Mouse (Mus musculus): ENCODE data around the gene Bcar1. TPM values are rescaled to one million over a fixed set of nuclear protein-coding genes. Genes with fewer than 3 reads are reported as not detected.

Bcar1 gene
- polyA plus RNA-seq, 1 experiment from 2014 or later, result 54.2 TPM

DNA sequence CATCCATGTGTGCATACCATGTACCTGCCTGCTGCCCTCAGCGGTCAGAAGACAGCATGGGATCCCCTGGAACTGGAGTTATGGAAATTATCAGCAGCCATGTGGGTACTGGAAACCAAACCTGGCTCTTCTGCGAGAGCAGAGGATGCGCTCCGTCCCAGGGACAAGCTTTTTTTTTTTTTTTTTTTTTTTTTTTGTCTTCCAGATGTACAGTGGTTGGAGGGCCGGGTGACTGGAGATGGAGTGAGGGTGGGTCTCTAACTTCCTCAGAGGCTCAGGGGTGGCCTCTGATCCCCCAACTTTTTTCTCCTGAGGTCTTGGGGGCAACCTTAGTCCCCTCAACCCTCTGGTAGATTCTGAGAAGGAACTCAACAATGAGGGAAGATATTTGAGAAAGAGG, 1.5 kb upstream of the Bcar1 start:
- Histone ChIP-seq H3K36me3 (no peaks in the 10 kb centered on the region), H3K9ac (no peak overlapping the region; the same call in 1 of the 2 replicates), H3K4me3 (no peak overlapping the region), H3K4me2 (peak overlapping the region; percentile 52), H3K4me1 (replicated peaks) (peaks cover 55% of the 10 kb centered on the region), H3K27me3 (no peaks in the 10 kb centered on the region), H3K9me3 (no peaks in the 10 kb centered on the region), H3K27ac (replicated peaks) (peak overlapping the region; percentile 67; the same call in 1 of the 2 replicates)
- WGBS, result 56% methylated on average over 5 of the region's 5 CpGs
- no peak for ATAC-seq (ENCODE audit: low FRiP score, low read depth)

DNA sequence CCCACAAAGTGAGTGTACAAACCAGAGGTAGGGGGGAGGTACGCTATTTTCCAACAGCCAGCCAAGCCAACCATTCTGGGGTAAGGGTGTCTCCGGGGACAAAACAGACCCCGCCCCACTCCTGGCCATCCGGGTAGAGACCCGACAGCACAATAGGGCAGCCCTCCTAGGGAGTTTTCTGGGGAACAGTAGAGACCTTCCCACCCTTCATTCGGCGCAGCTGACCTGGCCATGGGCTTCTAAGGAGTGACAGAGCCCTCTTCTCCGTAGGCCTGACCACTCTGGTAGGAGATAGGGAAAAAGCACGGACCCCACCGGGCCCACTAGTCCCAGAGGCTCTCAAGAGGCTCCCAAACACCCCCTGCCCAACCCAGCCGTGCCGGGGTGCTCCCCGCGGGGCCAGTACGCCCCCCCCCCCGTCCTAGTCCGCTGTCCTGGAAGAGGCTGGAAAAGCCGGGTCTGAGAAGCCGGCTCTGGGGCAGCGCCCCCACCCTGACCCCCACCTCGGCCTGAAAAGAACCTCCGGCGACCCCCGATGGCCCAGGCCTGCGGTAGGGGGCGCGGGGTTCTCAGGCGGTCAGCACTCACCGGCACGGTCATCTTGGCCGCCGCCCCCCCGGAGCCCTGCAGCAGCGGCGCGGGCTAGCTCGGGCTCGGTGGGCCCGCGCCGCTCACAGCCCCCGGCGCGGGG, 363 bp downstream of the Bcar1 start:
- Histone ChIP-seq H3K27me3 (no peaks in the 10 kb centered on the region), H3K4me1 (replicated peaks) (peaks cover 73% of the 10 kb centered on the region), H3K4me3 (peak overlapping the region; percentile 90), H3K36me3 (no peaks in the 10 kb centered on the region), H3K4me2 (peak overlapping the region; percentile 81), H3K9me3 (no peaks in the 10 kb centered on the region), H3K27ac (replicated peaks) (peak overlapping the region; percentile 81), H3K9ac (peak overlapping the region; percentile 92)
- under 1% methylated on average over 29 of the region's 44 CpGs for WGBS
- peak; percentile 23 for ATAC-seq (ENCODE audit: low FRiP score, low read depth)

DNA sequence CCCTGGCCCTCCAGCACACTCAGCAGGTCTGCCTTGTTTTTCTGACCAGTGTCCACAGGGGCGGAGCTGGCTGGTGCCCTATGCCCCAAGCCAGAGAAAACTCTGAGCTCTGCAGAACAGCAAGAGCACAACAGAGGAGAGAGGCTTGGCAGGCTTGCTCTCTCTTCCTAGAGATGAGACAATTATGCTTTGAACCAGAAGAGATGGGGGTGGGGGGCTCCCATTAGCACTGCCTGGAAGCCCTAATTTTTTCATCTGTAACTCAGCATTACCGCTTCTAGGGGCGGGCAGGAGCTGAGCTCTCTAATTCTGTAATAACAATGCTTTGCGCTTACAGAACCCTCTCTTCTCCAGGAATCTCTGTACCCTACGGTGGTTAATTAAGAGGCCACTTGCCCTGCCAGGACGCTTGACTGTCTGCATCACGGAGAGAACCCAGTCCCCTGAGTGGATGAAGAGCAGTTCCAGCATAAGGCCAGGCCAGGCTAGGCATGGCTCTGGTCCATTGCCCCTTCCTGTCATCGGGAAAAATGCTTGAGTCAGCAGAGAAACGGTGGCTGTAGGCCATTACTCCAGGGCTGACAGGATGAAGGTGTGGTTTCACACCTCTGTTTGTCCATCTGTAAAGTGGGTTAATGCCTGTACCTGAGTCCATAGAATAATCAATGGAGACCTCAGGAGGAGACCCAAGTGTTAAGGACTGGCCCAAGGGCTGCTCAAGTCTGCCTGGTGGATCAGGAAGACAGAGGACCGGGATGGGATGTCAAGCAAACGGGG, 1.2 kb downstream of the Bcar1 start:
- Histone ChIP-seq H3K4me2 (peak overlapping the region; percentile 81), H3K4me1 (replicated peaks) (peaks cover 77% of the 10 kb centered on the region), H3K36me3 (no peaks in the 10 kb centered on the region), H3K27ac (replicated peaks) (peak overlapping the region; percentile 81), H3K9ac (peak overlapping the region; percentile 92), H3K27me3 (no peaks in the 10 kb centered on the region), H3K4me3 (peak overlapping the region; percentile 90), H3K9me3 (no peaks in the 10 kb centered on the region)
- ATAC-seq (ENCODE audit: low FRiP score, low read depth), result no peak
- WGBS, result 11% methylated on average over 11 of the region's 11 CpGs

DNA sequence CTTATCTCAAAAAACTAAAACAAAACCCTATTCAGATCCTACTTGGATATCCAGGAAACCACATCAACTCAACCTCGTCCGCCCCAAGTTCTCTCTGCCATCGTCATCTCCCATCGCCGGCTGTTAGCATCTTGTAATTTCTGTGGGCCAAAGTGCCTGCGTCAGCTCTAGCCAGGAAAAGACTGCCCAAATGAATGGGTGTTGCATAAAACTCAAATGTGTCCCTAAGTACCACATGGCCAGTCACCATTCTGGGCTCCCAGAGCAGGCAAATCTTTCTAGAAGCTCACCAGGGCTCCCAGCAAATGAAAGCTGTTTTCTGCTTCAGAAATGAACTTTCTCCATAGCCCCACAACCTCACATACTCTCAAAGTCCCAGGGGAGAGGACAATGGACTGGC, 2.1 kb downstream of the Bcar1 start:
- Histone ChIP-seq H3K36me3 (no peaks in the 10 kb centered on the region), H3K9me3 (no peaks in the 10 kb centered on the region), H3K27ac (replicated peaks) (peak overlapping the region; percentile 81), H3K27me3 (no peaks in the 10 kb centered on the region), H3K4me2 (peak overlapping the region; percentile 81), H3K4me1 (replicated peaks) (peaks cover 86% of the 10 kb centered on the region), H3K4me3 (peak overlapping the region; percentile 90), H3K9ac (peak overlapping the region; percentile 92; the same call in 1 of the 2 replicates)
- ATAC-seq (ENCODE audit: low FRiP score, low read depth), result no peak
- 63% methylated on average over 6 of the region's 6 CpGs for WGBS

DNA sequence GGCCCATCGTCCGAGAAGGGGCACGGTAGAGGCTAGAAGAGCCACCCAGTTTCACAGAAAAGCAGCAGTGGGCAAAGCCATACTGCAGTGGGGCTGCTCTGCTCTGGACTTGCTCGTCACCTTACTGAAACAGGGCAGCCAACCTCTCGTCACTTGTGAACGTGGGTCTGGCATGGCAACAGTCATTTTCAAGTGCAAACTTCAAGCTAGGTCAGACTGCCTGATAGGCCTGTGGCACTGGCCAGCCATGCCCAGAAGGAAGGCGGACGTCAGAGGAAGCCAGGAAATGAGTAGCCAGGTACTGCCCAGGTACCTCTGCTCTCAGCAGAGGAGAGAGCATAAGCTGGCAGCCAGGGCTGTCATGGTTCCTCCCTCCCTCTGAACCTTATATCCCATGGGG, 2.6 kb downstream of the Bcar1 start:
- 84% methylated on average over 8 of the region's 8 CpGs for WGBS
- H3K9ac ChIP-seq, result 0 out of 2 replicates have a peak overlapping the region, but pooled peaks have one; percentile 5
- H3K9me3 ChIP-seq, result no peaks in the 10 kb centered on the region
- no peak for ATAC-seq (ENCODE audit: low FRiP score, low read depth)
- no peak overlapping the region for H3K4me3 ChIP-seq
- peak overlapping the region; percentile 81 for H3K4me2 ChIP-seq
- H3K4me1 ChIP-seq (replicated peaks), result peaks cover 88% of the 10 kb centered on the region
- no peak overlapping the region for H3K27ac ChIP-seq (replicated peaks)
- H3K27me3 ChIP-seq, result no peaks in the 10 kb centered on the region
- no peaks in the 10 kb centered on the region for H3K36me3 ChIP-seq

DNA sequence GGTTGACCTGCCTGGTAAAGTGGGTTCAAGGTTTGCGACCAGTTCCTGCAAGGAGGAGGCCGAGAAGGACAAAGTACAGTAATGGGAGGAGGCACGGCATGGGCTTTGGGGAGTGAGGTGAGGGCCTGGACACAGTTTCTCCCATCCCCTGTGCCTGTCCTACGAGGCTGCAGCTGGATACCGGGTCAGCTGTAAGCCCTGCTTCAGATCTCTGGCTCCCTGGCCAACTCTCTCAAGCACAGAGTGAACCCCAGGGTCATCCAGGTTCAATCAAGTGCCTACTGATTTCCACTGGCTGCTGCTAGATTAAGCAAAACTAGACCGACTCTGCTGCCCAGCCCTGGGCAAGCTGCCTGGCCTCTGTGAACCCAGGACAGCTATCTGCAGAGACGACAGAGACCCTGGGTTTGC, 3.3 kb downstream of the Bcar1 start:
- H3K4me1 ChIP-seq (replicated peaks), result peaks cover 88% of the 10 kb centered on the region
- no peaks in the 10 kb centered on the region for H3K9me3 ChIP-seq
- H3K36me3 ChIP-seq, result no peaks in the 10 kb centered on the region
- peak overlapping the region; percentile 81 for H3K4me2 ChIP-seq
- no peak overlapping the region for H3K27ac ChIP-seq (replicated peaks)
- H3K27me3 ChIP-seq, result no peaks in the 10 kb centered on the region
- no peak for ATAC-seq (ENCODE audit: low FRiP score, low read depth)
- no peak overlapping the region for H3K4me3 ChIP-seq
- WGBS, result 71% methylated on average over 7 of the region's 7 CpGs
- H3K9ac ChIP-seq, result no peak overlapping the region

DNA sequence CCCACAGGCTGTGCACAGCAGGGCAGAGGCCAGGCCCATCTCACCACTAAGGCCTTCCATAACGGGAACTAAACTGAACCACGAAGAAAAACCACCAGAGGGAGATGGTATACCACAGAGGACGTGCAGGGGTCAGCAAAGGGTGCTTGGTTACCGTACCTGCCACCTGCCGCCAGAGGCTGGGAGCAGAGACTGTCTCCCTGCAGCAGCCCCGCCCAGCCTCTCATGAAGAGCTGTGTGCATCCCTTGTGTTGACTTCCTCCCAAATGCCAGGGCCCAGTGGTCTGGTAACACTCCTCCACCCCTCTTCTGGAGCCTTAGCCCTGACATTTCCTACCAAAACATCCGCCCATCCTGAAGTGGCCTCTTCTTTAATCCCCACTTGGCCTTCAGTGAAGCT, 4.0 kb downstream of the Bcar1 start:
- H3K9me3 ChIP-seq, result no peaks in the 10 kb centered on the region
- no peak overlapping the region for H3K4me3 ChIP-seq
- H3K9ac ChIP-seq, result peak overlapping the region; percentile 30; the same call in 1 of the 2 replicates
- no peaks in the 10 kb centered on the region for H3K36me3 ChIP-seq
- no peaks in the 10 kb centered on the region for H3K27me3 ChIP-seq
- H3K4me1 ChIP-seq (replicated peaks), result peaks cover 88% of the 10 kb centered on the region
- peak overlapping the region; percentile 51; the same call in 1 of the 2 replicates for H3K27ac ChIP-seq (replicated peaks)
- ATAC-seq (ENCODE audit: low FRiP score, low read depth), result no peak
- 44% methylated on average over 7 of the region's 7 CpGs for WGBS
- H3K4me2 ChIP-seq, result 0 out of 2 replicates have a peak overlapping the region, but pooled peaks have one; percentile 16

DNA sequence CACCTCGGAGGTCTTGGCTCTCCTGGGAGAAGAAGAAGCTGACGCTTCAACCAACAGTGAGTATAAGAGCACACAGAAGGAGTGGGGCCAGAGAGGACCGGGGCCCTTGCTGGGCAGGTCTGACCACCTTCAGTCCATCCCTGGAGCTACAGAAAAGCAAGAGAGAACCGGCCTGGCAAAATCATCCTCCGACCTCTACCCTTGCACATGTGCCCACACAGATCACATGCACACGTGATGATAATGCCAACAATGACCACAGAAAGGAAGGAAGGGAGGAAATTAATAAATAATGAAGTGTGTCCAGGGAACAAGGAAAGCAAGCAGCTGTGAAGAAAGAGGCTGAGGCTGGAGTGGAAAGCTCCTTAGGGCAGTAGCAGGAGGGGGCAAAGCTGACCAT, 4.7 kb downstream of the Bcar1 start:
- Histone ChIP-seq H3K4me2 (peak overlapping the region; percentile 15; the same call in 1 of the 2 replicates), H3K27me3 (no peaks in the 10 kb centered on the region), H3K36me3 (no peaks in the 10 kb centered on the region), H3K27ac (replicated peaks) (no peak overlapping the region), H3K9ac (no peak overlapping the region), H3K4me1 (replicated peaks) (peaks cover 88% of the 10 kb centered on the region), H3K4me3 (no peak overlapping the region), H3K9me3 (no peaks in the 10 kb centered on the region)
- WGBS, result 55% methylated on average over 6 of the region's 6 CpGs
- no peak for ATAC-seq (ENCODE audit: low FRiP score, low read depth)

DNA sequence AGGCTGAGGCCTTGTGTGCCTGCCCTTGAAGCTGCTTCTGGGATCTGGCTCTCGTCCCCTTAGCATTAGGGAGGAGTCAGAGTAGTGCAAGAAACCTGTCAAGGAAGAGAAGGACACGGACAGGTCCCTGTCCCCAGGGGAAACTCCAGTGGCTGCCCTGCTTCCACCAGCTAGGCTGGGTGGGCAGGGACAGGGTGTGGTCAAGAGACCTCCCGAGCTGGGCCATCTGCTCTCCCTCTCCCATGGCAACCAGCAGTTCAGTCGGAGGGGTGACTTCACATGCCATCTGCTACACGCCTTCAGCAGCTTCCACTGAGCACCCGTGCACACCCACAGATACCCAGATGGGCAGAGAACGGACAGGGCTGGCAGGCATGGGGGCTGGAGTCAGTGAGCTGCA, 7.3 kb downstream of the Bcar1 start:
- 0 out of 2 replicates have a peak overlapping the region, but pooled peaks have one; percentile 10 for H3K4me2 ChIP-seq
- ATAC-seq (ENCODE audit: low FRiP score, low read depth), result no peak
- H3K4me1 ChIP-seq (replicated peaks), result peaks cover 88% of the 10 kb centered on the region
- H3K4me3 ChIP-seq, result no peak overlapping the region
- no peaks in the 10 kb centered on the region for H3K9me3 ChIP-seq
- H3K27me3 ChIP-seq, result no peaks in the 10 kb centered on the region
- 10% methylated on average over 7 of the region's 7 CpGs for WGBS
- H3K36me3 ChIP-seq, result no peaks in the 10 kb centered on the region
- no peak overlapping the region for H3K9ac ChIP-seq
- H3K27ac ChIP-seq (replicated peaks), result 0 out of 2 replicates have a peak overlapping the region, but pooled peaks have one; percentile 47

DNA sequence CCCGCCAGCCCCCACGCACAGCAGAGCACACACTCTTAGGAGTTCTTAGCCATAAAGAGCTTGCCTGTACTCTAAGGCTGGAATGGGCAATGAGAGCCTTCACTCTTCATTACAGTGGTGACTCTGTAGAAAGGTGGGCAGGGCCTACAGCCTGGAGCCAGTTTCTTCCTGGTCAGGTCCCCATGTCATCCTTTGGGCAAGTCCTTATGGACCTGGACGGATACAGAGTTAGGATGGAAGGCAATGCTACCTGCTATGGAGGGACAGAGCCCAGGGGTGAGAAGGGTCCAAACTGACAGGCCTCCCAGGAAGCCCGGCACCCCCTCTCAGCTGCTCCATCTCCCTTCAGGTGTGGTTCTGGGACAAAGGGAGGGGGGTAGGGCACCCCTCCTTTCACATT, 7.8 kb downstream of the Bcar1 start:
- no peak for ATAC-seq (ENCODE audit: low FRiP score, low read depth)
- Histone ChIP-seq H3K4me2 (no peak overlapping the region), H3K9me3 (no peaks in the 10 kb centered on the region), H3K4me3 (no peak overlapping the region), H3K27me3 (no peaks in the 10 kb centered on the region), H3K4me1 (replicated peaks) (peaks cover 88% of the 10 kb centered on the region), H3K9ac (no peak overlapping the region; the same call in 1 of the 2 replicates), H3K36me3 (no peaks in the 10 kb centered on the region), H3K27ac (replicated peaks) (0 out of 2 replicates have a peak overlapping the region, but pooled peaks have one; percentile 47)
- WGBS, result 71% methylated on average over 4 of the region's 4 CpGs

DNA sequence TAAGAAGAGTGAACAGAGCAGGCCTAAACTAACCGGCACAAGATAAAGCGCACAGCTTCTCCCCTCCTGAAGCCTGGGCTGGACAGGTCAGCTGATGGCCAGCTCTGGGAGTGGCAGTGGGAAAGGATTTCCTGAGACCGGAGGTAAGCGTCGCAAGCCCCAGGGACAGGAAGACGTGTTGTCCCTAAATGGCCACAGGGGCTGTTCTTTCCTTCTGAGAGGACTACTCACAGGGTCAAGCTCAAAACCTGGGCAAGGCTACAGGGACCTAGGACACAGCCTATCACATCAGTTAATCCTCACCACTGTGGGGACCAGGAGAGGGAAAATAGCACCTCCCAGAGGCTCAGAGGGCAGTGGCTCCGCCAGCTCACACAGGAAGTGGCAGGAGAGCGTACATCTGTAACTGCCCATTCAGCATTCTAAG, 8.3 kb downstream of the Bcar1 start:
- no peak overlapping the region for H3K4me2 ChIP-seq

More for the DNA sequence above, 8.3 kb downstream of the Bcar1 start:
- Histone ChIP-seq H3K9me3 (no peaks in the 10 kb centered on the region), H3K9ac (no peak overlapping the region), H3K4me1 (replicated peaks) (peaks cover 88% of the 10 kb centered on the region), H3K36me3 (no peaks in the 10 kb centered on the region), H3K4me3 (no peak overlapping the region), H3K27ac (replicated peaks) (0 out of 2 replicates have a peak overlapping the region, but pooled peaks have one; percentile 32), H3K27me3 (no peaks in the 10 kb centered on the region)
- WGBS, result 62% methylated on average over 8 of the region's 8 CpGs
- no peak for ATAC-seq (ENCODE audit: low FRiP score, low read depth)
